Mouse (Mus musculus) left cerebral cortex, postnatal 10 days (tissue): ENCODE measurements around the gene Cntnap5a. TPM values are rescaled to one million over a fixed set of nuclear protein-coding genes. Genes with fewer than 3 reads are reported as not detected.

Source experiments
- microRNA-seq: library from miRNA; unstranded; fragments of <30 nt; microRNA quantifications from one replicate; pipeline ENCODE4 v1.2.0, GENCODE M21; 2022
- total RNA-seq, 2 experiments: library from RNA; stranded (reverse); gene quantifications; 2 replicates each; pipeline ENCODE4 v1.2.3; 2021

Gene Cntnap5a
- total RNA-seq, 2 experiments from 2014 or later = 28.4 to 30.5 TPM

Small RNA genes lying within 50 kb of the gene (microRNA-seq; reads per million reads assigned to microRNA genes)
- not detected for gene Gm23393
